Mouse (Mus musculus): ENCODE data around the gene Abr. TPM values are rescaled to one million over a fixed set of nuclear protein-coding genes. Genes with fewer than 3 reads are reported as not detected.
A peak's percentile ranks its signal among the peaks of the same experiment; 100 is the strongest.

Gene Abr
- total RNA-seq, 2 experiments from 2014 or later = 8.2 to 12.7 TPM

- no peak for DNase-seq
- intact Hi-C loops (cut with DNase I) = loop anchor here (10.0 kb wide), 1 partner anchor 117 kb away; no protein-coding TSS in a partner anchor
Measured at GRCm38 (mm10) chr11:76571613-76571929, 50.5 kb downstream of the Abr start.

DNA sequence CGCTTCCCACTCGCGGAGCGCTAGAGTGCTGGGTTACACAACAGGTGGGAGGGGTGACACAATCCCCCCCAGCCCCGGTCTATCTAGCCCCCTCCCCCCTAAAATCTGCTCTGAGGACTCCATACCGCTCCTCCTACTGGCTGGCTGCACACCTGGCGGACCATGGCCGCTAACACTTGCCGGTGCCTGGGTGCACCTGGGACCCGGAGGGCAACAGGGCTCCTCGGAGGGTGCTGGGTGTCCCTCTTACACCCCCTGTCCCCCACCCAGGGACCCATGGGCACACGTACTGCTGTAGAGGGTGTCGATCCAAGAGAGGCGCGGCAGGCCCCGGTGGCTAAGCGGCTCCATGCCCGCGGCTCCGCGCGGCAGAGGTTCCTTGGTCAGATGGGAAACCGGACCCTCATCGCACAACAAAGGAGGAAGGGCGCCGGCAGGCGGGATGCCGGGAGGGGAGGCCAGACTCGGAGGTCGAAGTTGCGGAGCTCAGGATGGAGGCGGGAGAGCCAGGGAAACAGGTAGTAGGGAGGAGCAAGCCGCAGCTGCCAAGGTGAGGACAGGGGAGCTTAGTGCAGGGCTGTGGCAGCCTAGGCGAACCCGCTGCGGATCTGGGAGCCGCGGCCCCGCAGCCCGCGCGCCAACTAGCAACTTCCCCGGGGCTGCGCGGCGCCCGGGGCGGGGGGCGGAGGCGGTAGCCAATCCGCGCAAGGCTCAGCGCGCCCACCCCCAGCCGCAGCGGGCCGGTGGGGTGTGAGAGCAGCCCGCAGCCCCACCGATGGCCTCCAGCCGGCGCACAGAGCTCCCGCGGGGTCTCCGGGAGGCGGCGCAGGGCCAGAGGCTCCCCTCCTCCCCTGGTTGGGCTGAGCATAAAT, 51.1 kb downstream of the Abr start:
- no peak for DNase-seq
- intact Hi-C loops (cut with DNase I) = loop anchor here (10.0 kb wide), 1 partner anchor 116 kb away; no protein-coding TSS in a partner anchor

DNA sequence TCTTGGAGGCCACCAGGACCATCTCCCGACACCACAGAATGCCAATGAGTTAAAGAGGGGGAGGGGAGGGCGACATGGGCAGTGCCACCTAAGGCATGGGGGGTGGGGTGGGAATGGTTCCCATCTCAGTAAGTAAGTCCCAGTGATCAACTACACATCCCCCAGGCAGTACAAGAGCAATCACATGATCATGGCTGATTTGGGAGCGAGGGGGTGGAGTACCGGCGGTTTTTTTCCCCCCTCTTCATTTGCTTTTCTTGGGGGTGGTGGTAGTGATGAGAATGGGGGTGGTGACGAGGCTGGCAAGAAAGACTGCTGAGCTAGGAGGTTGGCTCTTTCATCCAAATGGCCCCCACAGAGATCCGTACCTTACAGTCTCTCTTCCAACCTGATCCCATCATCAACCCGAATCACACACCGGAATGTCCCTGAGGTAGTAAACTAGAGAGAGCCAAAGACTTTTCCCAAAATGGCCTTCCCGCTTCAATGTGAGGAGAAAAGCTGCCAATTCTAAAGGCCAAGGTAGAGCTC, 51.8 kb downstream of the Abr start:
- DNase-seq = no peak
- intact Hi-C loops (cut with DNase I) = loop anchor here (10.0 kb wide), 1 partner anchor 115 kb away; no protein-coding TSS in a partner anchor

DNA sequence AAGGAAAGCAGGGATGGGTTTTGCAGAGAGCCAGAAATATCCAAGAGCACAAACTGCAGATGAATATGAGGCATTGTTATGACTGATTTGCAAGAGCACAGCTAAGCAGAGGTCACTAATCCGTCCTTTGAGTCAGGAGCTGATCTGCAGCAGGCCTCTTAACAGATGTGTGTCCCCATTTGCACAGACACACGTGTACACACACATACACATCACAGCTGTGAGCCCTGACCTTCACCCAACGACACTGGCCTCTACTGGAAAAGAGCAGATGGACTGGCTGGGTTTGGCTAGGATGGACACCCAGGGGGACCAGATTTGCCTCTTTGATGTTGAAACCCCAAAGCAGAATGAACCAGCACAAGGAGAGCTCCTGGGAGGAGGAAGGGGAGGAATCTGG, 52.7 kb downstream of the Abr start:
- intact Hi-C loops (cut with DNase I) = no loop called here
- no peak for DNase-seq

GRCm38 (mm10) chr11:76566081-76566480, 56.0 kb downstream of the Abr start:
- intact Hi-C loops (cut with DNase I) = no loop called here
- DNase-seq = no peak

DNA sequence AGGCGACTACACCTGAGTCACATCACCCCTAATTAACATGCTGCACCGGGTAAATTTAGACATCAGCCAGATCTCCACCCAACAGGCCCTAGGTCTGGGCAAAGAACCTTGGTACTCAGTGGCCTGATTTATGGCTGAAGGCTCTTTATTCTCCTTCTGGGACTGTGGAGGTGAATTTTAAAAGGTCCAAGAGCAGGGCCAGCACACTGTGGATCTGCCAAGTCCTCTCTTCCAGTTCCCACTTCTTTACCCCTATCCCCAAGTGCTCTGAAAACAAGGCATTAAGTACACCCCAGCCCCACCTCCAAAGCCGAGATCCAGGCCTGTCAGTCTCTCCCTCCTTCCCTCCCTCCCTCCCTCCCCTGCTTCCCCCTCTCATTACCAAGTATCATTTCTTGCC, 59.5 kb downstream of the Abr start:
- intact Hi-C loops (cut with DNase I) = no loop called here

DNA sequence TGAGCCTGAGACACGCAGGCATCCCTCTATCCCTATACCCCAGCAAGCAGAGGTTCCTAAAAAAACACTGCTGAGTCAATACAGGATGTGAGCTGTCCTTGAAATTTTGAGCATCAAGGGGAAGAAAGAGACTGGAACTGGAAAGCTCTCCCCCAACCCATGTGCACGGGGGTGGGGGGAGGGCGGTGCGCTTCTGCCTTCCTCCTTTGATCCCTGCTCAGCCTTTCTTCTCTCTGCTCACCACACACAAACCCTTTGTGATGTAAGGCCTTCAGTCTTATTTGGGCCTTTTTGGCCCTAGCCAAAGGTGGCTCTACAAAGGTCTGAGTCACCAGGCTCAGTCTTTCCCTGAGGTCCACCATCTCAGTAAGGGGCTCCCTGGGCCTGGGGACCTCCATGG, 59.9 kb downstream of the Abr start:
- intact Hi-C loops (cut with DNase I) = no loop called here

More for the DNA sequence above, 59.5 kb downstream of the Abr start:
- no peak for DNase-seq

DNA sequence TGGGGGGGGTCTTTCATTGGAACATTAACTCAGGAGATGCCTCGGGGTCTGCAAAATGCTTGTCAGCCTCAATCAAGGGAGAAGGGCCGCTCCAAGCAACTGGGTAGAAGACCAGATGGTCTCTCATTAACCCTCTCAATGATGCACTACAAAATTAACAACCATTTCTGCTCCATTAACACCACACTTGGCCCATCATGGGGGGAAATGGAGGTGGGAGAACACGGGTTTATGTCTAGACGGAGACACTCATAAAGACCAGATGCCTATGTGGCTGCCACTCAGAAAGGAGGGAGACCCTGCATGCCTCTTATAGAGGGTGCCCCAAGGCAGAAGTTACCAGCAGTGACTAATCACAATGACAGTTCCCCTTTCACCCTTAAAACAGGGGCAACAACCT, 64.3 kb downstream of the Abr start:
- intact Hi-C loops (cut with DNase I) = no loop called here
- no peak for DNase-seq

More for the DNA sequence above, 59.9 kb downstream of the Abr start:
- no peak for DNase-seq

DNA sequence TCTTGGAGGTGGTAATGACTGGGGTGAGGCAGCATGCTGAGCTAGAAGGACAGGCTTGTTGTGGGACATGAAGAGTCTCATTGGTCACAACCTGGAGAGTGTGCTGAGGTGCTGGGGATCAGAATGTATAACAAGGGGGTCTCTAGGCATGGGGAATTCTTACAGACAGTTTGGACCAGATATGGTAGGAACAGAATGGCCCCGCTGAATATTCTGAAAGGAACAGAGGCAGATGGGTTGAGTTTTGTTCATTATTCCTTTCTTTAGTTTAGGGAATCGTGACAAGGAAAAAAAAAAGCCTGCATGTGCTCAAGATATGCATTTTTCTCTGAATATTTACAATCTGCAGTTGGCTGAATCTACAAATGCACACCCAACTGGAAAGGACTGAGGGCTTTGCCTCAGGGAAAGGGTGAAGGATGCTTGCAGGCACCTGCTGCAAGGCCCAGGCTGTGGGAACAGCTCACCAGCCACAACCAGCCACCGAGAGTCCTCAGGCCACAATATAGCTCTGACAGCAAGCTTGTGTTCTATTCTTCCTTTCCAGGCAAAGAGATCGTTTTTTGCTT, 73.9 kb downstream of the Abr start:
- intact Hi-C loops (cut with DNase I) = no loop called here
- no peak for DNase-seq

DNA sequence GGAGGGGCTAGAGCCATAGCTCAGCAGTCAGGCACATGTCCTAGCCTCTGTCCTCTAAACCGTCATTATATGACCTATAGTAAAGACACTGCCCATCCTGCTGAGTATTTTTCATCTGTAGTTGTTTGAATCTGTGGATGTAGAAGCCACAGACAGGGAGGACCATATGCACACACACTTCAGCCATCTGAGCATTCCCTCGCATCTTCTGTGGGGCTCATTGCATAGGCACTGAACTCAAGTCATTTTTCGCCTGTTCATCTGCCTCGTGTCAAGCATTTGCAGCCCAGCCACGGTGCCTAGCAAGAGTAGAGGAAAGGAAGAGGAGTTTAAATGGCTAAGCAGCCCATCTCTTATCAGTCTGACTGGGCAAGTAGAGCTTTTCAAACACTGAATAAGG, 74.7 kb downstream of the Abr start:
- intact Hi-C loops (cut with DNase I) = no loop called here
- no peak for DNase-seq

DNA sequence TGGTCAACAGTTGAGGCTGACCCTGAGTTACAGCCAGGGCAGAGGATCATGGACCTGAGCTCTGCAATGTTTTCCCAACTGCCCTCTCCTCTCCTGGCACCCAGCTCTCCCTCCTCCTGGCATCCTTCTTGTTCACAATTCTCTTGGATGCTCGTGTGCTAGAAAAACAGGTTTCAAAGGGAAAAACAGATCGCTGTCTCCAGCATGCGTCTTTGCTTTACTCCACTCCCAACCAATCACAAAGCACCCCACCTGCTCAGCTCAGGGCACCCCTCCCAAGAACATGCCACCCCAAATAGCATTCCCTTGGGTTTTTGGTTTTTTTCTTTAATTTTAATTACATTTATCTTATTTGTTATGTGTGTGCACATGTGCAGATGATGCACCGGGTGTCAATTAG, 75.7 kb downstream of the Abr start:
- intact Hi-C loops (cut with DNase I) = no loop called here
- no peak for DNase-seq

DNA sequence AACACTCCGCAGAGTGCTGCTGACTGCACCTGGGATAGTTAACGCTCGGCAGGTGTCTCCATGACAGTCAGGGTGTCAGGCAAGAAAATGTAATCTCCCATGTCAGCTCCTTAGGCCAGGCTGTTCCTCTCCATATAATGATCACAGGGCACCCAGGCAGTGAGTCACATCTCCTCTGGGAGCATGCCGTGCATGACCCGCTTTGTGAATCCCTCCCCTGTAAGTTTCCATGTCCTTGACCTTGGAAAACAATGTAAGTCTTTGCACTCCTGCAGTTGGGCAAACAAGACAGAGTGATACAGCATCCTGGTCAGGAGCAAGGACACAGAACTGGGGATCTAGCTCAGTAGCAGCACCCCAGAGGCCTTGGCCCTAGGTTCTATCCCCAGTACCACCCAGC, 78.8 kb downstream of the Abr start:
- no peak for DNase-seq
- intact Hi-C loops (cut with DNase I) = no loop called here

DNA sequence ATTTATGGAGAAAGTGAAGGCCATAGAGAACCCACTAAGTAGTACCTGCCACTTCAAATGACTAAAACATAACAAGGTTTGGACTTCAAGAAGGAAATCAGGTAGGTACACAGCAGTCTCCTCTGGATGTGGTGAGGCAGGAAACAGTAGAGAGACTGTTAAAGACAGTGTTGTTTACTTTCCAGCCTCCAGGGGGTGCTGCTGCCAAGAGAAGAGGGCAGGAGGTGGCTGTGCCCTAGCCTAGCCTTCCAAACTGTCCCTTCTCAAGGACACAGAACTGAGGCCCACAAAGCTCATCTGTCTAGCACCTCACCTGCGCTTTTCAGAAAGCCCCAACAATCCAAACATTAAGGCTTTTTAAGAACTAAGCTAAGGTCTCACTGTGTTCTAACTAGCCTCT, 81.1 kb downstream of the Abr start:
- intact Hi-C loops (cut with DNase I) = no loop called here
- DNase-seq = peak; percentile 31 to 69

DNA sequence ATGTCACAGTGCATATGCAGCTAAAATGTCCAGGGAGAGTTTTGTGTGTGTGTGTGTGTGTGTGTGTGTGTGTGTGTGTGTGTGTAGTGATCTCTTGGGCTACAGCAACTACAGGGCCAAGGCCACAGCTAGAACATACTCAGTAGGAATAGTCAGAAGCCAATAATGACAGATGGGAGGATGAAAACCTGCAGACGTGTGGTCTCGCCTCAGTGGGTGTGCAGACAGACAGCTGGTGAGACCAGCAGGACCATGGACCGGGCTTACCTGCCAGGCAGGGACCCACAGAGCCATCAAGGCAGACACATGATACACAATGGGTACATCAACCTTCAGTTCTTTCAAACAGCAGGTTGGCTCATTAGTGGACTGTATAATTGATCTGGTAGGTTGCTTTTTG, 84.7 kb downstream of the Abr start:
- no peak for DNase-seq

GRCm38 (mm10) chr11:76536576-76537354, 85.3 kb downstream of the Abr start:
- intact Hi-C loops (cut with DNase I) = no loop called here
- no peak for DNase-seq

More for the DNA sequence above, 84.7 kb downstream of the Abr start:
- intact Hi-C loops (cut with DNase I) = no loop called here

DNA sequence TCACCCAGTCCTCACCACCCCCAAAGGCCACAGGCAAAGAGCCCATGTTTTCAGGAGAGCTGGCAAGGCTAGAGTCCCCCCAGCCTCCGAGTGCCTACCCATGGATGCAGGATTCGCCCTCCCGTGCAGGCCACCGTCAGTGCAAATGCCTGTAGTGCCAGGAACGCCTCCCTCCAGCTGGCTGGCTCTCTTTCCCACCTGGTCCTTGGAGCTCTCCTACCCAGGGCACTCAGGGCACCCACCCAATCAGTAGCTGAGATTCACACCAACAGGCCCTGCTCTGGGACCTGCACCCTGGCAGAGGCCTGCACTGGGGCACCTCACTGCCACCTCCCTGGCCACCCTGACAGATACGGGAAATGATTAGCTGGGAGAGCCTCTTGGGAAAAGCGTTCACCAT, 90.1 kb downstream of the Abr start:
- no peak for DNase-seq

DNA sequence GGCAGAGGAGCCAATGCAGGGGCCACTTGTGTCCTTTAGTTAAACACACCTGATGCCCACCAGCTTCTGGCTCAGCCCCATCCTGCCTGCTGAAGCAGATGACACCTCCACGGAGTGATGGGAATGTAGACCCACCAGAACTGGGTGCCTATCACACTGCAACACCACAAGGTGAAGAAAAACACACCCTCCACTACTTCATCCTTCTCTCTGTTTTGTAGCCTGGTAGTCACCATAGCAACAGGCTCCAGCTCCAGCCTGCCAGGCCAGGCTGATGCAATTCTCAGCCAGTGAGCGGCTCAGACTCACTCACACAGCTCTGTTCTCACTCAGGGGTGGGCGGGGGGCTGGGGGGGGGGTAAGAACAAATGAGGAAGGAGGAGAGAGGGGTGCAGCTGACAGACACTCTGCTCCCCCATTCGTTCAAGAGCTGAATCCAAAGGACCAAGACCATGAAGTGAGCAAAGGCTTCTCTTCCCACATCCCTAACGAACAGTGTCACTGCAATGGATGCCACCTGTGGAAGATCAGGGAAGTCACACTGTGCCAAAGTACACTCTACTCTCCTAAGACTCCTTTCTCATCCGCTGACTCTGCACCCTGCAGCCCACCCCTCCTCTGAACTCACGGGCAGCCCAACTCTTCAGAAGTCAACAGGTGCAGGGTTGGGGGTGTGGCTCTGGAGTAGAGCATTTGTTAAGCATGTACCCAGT, 91.0 kb downstream of the Abr start:
- intact Hi-C loops (cut with DNase I) = no loop called here
- no peak for DNase-seq

More for the DNA sequence above, 90.1 kb downstream of the Abr start:
- intact Hi-C loops (cut with DNase I) = no loop called here

- intact Hi-C loops (cut with DNase I) = no loop called here
- no peak for DNase-seq
Measured at GRCm38 (mm10) chr11:76530168-76530935, 91.8 kb downstream of the Abr start.

- intact Hi-C loops (cut with DNase I) = no loop called here
- peak in 1 of 2 experiments; percentile 42 for DNase-seq
Measured at GRCm38 (mm10) chr11:76529352-76530141, 92.6 kb downstream of the Abr start.

All from gastrocnemius, postnatal 36 days (tissue).